Mouse (Mus musculus) cerebellum, adult 2 months (tissue): ENCODE data around the gene Sdc3.

Experiments used
- CTCF ChIP-seq: fragments of 200-500 bp; IDR thresholded peaks from 2 replicates; pipeline ENCODE4 v1.5.1; 2011; ENCODE audit warnings: low read depth, mild to moderate bottlenecking, control low read depth, low read length, moderate library complexity, borderline replicate concordance; ENCODE audit not compliant: insufficient read depth
- POLR2A ChIP-seq: fragments of 200-500 bp; IDR thresholded peaks from 2 replicates; pipeline ENCODE4 v1.6.1; 2011; ENCODE audit warnings: low read length, control low read depth, borderline replicate concordance; ENCODE audit not compliant: insufficient read depth

- TF ChIP-seq CTCF (no peak), POLR2A (no peak)
Measured at GRCm38 (mm10) chr4:130862538-130862937, 70.2 kb downstream of the Sdc3 start.
